Mouse (Mus musculus): Measurements from ENCODE around the gene Nr4a1. TPM values are rescaled to one million over a fixed set of nuclear protein-coding genes. Genes with fewer than 3 reads are reported as not detected.

Gene Nr4a1
- polyA plus RNA-seq, 1 experiment from 2014 or later: 6.4 TPM

GRCm38 (mm10) chr15:101303830-101304229 is 49.8 kb downstream of the Nr4a1 start:
- 75% methylated on average over 4 of the region's 4 CpGs for WGBS
- H3K36me3 ChIP-seq (ENCODE audit: control insufficient read depth, insufficient read depth, low read length): no peaks in the 10 kb centered on the region

GRCm38 (mm10) chr15:101306459-101306858 is 52.4 kb downstream of the Nr4a1 start:
- DNase-seq (ENCODE audit: low spot score): no peak
- no peak overlapping the region for H3K4me3 ChIP-seq (ENCODE audit: low read depth, low read length)
- H3K4me2 ChIP-seq (ENCODE audit: low read length): no peak overlapping the region
- no peaks in the 10 kb centered on the region for H3K9me3 ChIP-seq (ENCODE audit: control insufficient read depth, low read length)
- no peaks in the 10 kb centered on the region for H3K27me3 ChIP-seq (replicated peaks; ENCODE audit: control insufficient read depth, insufficient read depth, low read length)
- WGBS: 92% methylated on average over 4 of the region's 4 CpGs
- no peaks in the 10 kb centered on the region for H3K36me3 ChIP-seq (ENCODE audit: control insufficient read depth, insufficient read depth, low read length)
- H3K27ac ChIP-seq (ENCODE audit: low read depth): no peak overlapping the region
- H3K4me1 ChIP-seq (replicated peaks; ENCODE audit: control insufficient read depth, insufficient read depth, low read length): peaks cover 14% of the 10 kb centered on the region; the same call in 1 of the 2 replicates
- ATAC-seq (replicated peaks; ENCODE audit: low FRiP score, low TSS enrichment, low read depth): no peak
- H3K9ac ChIP-seq (ENCODE audit: low read length): no peak overlapping the region

More at GRCm38 (mm10) chr15:101303830-101304229, 49.8 kb downstream of the Nr4a1 start:
- no peak overlapping the region for H3K9ac ChIP-seq (ENCODE audit: low read length)
- peaks cover 3% of the 10 kb centered on the region; the same call in 1 of the 2 replicates for H3K4me1 ChIP-seq (replicated peaks; ENCODE audit: control insufficient read depth, insufficient read depth, low read length)
- H3K27ac ChIP-seq (ENCODE audit: low read depth): no peak overlapping the region
- no peak overlapping the region for H3K4me3 ChIP-seq (ENCODE audit: low read depth, low read length)
- no peaks in the 10 kb centered on the region for H3K27me3 ChIP-seq (replicated peaks; ENCODE audit: control insufficient read depth, insufficient read depth, low read length)
- DNase-seq (ENCODE audit: low spot score) (no peak), ATAC-seq (replicated peaks; ENCODE audit: low FRiP score, low TSS enrichment, low read depth) (no peak)
- H3K4me2 ChIP-seq (ENCODE audit: low read length): no peak overlapping the region
- H3K9me3 ChIP-seq (ENCODE audit: control insufficient read depth, low read length): no peaks in the 10 kb centered on the region

- peaks cover 14% of the 10 kb centered on the region; the same call in 1 of the 2 replicates for H3K4me1 ChIP-seq (replicated peaks; ENCODE audit: control insufficient read depth, insufficient read depth, low read length)
- no peak overlapping the region for H3K9ac ChIP-seq (ENCODE audit: low read length)
- DNase-seq (ENCODE audit: low spot score) (no peak), ATAC-seq (replicated peaks; ENCODE audit: low FRiP score, low TSS enrichment, low read depth) (no peak)
- H3K36me3 ChIP-seq (ENCODE audit: control insufficient read depth, insufficient read depth, low read length): no peaks in the 10 kb centered on the region
- no peak overlapping the region for H3K4me3 ChIP-seq (ENCODE audit: low read depth, low read length)
- H3K9me3 ChIP-seq (ENCODE audit: control insufficient read depth, low read length): no peaks in the 10 kb centered on the region
- no peak overlapping the region for H3K27ac ChIP-seq (ENCODE audit: low read depth)
- no peak overlapping the region for H3K4me2 ChIP-seq (ENCODE audit: low read length)
- no peaks in the 10 kb centered on the region for H3K27me3 ChIP-seq (replicated peaks; ENCODE audit: control insufficient read depth, insufficient read depth, low read length)
- 57% methylated on average over 13 of the region's 13 CpGs for WGBS
Measured at GRCm38 (mm10) chr15:101308440-101309348, 54.6 kb downstream of the Nr4a1 start.

GRCm38 (mm10) chr15:101309493-101309892 is 55.4 kb downstream of the Nr4a1 start:
- Histone ChIP-seq H3K4me3 (ENCODE audit: low read depth, low read length) (no peak overlapping the region), H3K27me3 (replicated peaks; ENCODE audit: control insufficient read depth, insufficient read depth, low read length) (no peaks in the 10 kb centered on the region), H3K9me3 (ENCODE audit: control insufficient read depth, low read length) (no peaks in the 10 kb centered on the region), H3K4me1 (replicated peaks; ENCODE audit: control insufficient read depth, insufficient read depth, low read length) (peaks cover 14% of the 10 kb centered on the region; the same call in 1 of the 2 replicates), H3K4me2 (ENCODE audit: low read length) (no peak overlapping the region), H3K27ac (ENCODE audit: low read depth) (no peak overlapping the region), H3K36me3 (ENCODE audit: control insufficient read depth, insufficient read depth, low read length) (no peaks in the 10 kb centered on the region), H3K9ac (ENCODE audit: low read length) (no peak overlapping the region)
- DNase-seq (ENCODE audit: low spot score): no peak
- ATAC-seq (replicated peaks; ENCODE audit: low FRiP score, low TSS enrichment, low read depth): peak; percentile 66
- WGBS: 18% methylated on average over 5 of the region's 5 CpGs

- no peaks in the 10 kb centered on the region for H3K9me3 ChIP-seq (ENCODE audit: control insufficient read depth, low read length)
- no peaks in the 10 kb centered on the region for H3K36me3 ChIP-seq (ENCODE audit: control insufficient read depth, insufficient read depth, low read length)
- no peak overlapping the region for H3K27ac ChIP-seq (ENCODE audit: low read depth)
- 57% methylated on average over 11 of the region's 15 CpGs for WGBS
- H3K4me2 ChIP-seq (ENCODE audit: low read length): no peak overlapping the region
- DNase-seq (ENCODE audit: low spot score) (no peak), ATAC-seq (replicated peaks; ENCODE audit: low FRiP score, low TSS enrichment, low read depth) (no peak)
- H3K9ac ChIP-seq (ENCODE audit: low read length): no peak overlapping the region
- H3K4me3 ChIP-seq (ENCODE audit: low read depth, low read length): no peak overlapping the region
- H3K27me3 ChIP-seq (replicated peaks; ENCODE audit: control insufficient read depth, insufficient read depth, low read length): no peaks in the 10 kb centered on the region
- peaks cover 14% of the 10 kb centered on the region; the same call in 1 of the 2 replicates for H3K4me1 ChIP-seq (replicated peaks; ENCODE audit: control insufficient read depth, insufficient read depth, low read length)
Measured at GRCm38 (mm10) chr15:101311087-101311770, 57.2 kb downstream of the Nr4a1 start.

GRCm38 (mm10) chr15:101312006-101312405 is 57.9 kb downstream of the Nr4a1 start:
- WGBS: 78% methylated on average over 6 of the region's 6 CpGs
- Histone ChIP-seq H3K4me3 (ENCODE audit: low read depth, low read length) (no peak overlapping the region), H3K27ac (ENCODE audit: low read depth) (no peak overlapping the region), H3K4me1 (replicated peaks; ENCODE audit: control insufficient read depth, insufficient read depth, low read length) (peaks cover 14% of the 10 kb centered on the region; the same call in 1 of the 2 replicates), H3K36me3 (ENCODE audit: control insufficient read depth, insufficient read depth, low read length) (no peaks in the 10 kb centered on the region), H3K4me2 (ENCODE audit: low read length) (no peak overlapping the region), H3K9me3 (ENCODE audit: control insufficient read depth, low read length) (no peaks in the 10 kb centered on the region), H3K9ac (ENCODE audit: low read length) (no peak overlapping the region), H3K27me3 (replicated peaks; ENCODE audit: control insufficient read depth, insufficient read depth, low read length) (no peaks in the 10 kb centered on the region)
- DNase-seq (ENCODE audit: low spot score): no peak
- no peak for ATAC-seq (replicated peaks; ENCODE audit: low FRiP score, low TSS enrichment, low read depth)

DNA sequence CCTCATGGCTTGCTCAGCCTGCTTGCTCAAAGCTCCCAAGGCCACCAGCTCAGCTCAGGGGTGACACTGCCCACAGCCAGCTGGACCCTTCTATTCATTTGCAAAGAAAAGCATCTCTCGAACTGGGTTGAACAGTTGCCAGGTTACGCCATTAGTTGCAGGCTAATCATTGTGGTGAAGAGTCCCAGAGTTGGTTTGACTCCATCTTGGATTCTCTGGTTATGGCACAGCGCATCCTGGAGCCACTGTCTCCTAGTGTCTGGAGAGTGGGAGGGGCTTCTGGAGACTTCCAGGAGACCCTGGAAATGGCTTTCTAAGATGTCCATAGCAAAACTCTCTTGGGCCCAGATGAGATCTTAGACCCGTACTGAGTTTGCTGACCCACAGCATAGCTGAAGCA is 61.3 kb downstream of the Nr4a1 start:
- Histone ChIP-seq H3K4me3 (ENCODE audit: low read depth, low read length) (no peak overlapping the region), H3K4me1 (replicated peaks; ENCODE audit: control insufficient read depth, insufficient read depth, low read length) (no peaks in the 10 kb centered on the region; the same call in 1 of the 2 replicates), H3K36me3 (ENCODE audit: control insufficient read depth, insufficient read depth, low read length) (no peaks in the 10 kb centered on the region), H3K27me3 (replicated peaks; ENCODE audit: control insufficient read depth, insufficient read depth, low read length) (no peaks in the 10 kb centered on the region), H3K27ac (ENCODE audit: low read depth) (no peak overlapping the region), H3K4me2 (ENCODE audit: low read length) (no peak overlapping the region; the same call in 1 of the 2 replicates), H3K9me3 (ENCODE audit: control insufficient read depth, low read length) (no peaks in the 10 kb centered on the region), H3K9ac (ENCODE audit: low read length) (no peak overlapping the region)
- DNase-seq (ENCODE audit: low spot score) (no peak), ATAC-seq (replicated peaks; ENCODE audit: low FRiP score, low TSS enrichment, low read depth) (peak; percentile 16; the same call in 1 of the 2 replicates)
- 89% methylated on average over 4 of the region's 4 CpGs for WGBS

- Histone ChIP-seq H3K27me3 (replicated peaks; ENCODE audit: control insufficient read depth, insufficient read depth, low read length) (no peaks in the 10 kb centered on the region), H3K36me3 (ENCODE audit: control insufficient read depth, insufficient read depth, low read length) (no peaks in the 10 kb centered on the region), H3K27ac (ENCODE audit: low read depth) (no peak overlapping the region), H3K4me2 (ENCODE audit: low read length) (peak overlapping the region; percentile 45), H3K9me3 (ENCODE audit: control insufficient read depth, low read length) (no peaks in the 10 kb centered on the region), H3K9ac (ENCODE audit: low read length) (no peak overlapping the region), H3K4me3 (ENCODE audit: low read depth, low read length) (peak overlapping the region; percentile 18), H3K4me1 (replicated peaks; ENCODE audit: control insufficient read depth, insufficient read depth, low read length) (no peaks in the 10 kb centered on the region; the same call in 1 of the 2 replicates)
- DNase-seq (ENCODE audit: low spot score): peak; percentile 91
- ATAC-seq (replicated peaks; ENCODE audit: low FRiP score, low TSS enrichment, low read depth): peak; percentile 64
- 2% methylated on average over 11 of the region's 11 CpGs for WGBS
Measured at GRCm38 (mm10) chr15:101315832-101316231, 61.8 kb downstream of the Nr4a1 start.
